Mouse (Mus musculus) gastrocnemius, postnatal 4 days (tissue): Measurements from ENCODE around the gene Irak2. TPM values are rescaled to one million over a fixed set of nuclear protein-coding genes. Genes with fewer than 3 reads are reported as not detected.
"Not testable (repeated sequence)": the region's sequence is repeated elsewhere in the genome, so short reads cannot be mapped to it uniquely, and the experiment has no call there.

Experiments used
- DNase-seq, 2 experiments: peaks; one replicate each; pipeline ENCODE4 v3.0.0; 2021 to 2022; ENCODE audit warnings: low spot score in 2 of 2, mixed read lengths in 2 of 2
- total RNA-seq, 2 experiments: library from RNA; stranded (reverse); gene quantifications; 2 replicates each; pipeline ENCODE4 v1.2.3; 2021

Gene Irak2
- total RNA-seq, 2 experiments from 2014 or later = 9.5 to 10.7 TPM

DNA sequence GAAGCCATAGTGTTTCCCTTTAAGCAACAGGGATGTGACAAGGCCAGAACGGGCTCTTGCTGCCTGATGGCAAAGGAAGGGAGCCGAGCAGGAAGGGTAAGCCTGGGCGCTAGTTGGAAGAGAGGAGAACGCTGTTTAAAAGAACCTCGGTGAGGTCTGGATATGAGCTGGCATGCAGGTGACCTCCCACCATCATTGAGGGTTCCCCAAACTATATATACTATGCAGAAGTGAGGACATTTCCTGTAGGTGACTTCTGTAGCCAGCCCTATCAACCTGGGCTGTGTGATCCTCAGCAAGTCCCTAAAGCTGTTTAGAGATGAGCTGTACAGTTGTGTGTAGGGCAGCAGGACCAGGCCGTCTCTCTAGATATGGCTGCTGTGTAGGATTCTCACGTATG lies 26.0 kb downstream of the Irak2 start:
- no peak for DNase-seq

DNA sequence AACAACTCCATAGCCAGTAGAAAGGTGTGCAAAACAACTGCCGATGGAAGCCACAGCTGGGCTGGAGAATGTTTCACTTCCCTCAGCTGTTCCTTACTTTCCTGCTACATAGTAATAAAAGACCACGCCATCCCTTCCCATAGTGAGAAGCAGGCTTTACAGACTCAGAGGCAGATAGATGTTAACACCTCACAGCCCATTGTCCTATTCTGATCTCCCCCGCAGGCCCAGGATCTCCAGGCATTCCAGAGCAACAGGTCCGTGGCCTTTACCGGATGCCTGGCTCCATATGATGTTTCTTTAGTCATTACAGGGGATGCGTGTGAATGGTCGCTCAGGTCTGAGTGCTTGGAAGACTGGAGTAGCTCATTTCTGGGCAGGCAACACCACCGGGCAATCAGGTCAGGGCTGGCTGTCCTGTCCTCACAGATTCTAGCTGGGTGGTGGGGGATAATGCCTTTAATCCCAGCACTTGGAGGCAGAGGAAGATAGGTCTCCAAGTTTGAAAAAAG lies 29.4 kb downstream of the Irak2 start:
- no peak for DNase-seq

DNA sequence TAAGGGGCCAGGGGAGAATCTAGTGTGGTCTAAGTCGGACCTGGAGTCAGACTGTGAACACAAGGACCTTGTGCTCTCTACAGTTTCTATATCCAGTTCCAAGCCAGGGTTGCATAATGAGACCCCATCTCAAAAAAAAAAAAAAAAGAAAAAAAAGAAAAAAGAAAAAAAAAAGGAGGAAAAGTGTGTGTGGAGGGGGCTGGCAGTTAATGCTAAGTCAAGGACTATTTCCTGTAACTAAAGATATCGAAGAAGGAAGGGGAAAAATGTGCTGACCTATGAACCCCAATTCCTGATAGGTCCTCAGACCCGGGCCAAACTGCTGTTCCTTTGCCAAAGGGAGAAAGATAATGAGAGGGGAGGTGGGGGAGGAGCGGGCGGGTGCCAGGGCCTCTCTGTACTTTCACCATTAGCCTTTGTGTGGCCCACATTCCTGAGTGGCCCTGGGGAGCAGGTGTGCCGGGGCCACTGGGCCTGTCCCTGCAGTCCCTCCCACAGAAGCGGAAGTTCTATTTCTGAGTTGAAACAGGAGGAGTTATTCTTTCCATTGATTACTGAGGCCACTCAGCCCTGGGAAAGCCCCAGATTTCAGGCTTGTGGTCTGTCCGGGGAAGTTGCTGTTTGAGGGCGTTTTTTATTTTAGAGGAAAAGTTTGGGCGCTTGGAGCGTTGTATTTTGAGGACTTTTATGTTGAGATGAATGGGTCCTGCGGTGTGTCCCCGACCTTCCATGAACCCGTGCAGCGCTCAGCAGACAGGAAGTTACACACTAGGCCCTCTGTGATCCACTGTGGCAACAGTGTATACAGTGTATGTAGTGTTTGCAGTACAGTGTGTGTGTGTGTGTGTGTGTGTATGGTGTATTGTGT lies 30.3 kb downstream of the Irak2 start:
- DNase-seq = no peak

DNA sequence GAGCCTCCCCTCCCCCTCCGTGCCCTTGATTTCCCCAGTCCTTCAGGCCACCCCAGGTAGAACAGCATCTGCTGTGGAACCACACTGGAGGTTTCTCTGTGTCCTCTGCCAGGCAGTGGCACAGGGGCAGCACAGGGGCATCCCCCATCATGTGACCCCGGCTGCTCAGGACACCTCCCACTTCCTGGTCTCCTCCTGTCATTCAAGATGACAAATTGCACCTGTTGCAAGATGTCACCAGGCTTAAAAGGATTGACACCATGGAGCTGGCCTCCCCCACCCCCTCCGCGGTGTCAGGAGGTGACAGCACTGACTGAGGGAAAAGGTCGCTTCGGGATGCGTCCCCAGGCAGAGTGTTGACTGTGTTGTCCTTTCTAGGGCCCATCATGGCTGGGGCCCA lies 31.6 kb downstream of the Irak2 start:
- DNase-seq = no peak

DNA sequence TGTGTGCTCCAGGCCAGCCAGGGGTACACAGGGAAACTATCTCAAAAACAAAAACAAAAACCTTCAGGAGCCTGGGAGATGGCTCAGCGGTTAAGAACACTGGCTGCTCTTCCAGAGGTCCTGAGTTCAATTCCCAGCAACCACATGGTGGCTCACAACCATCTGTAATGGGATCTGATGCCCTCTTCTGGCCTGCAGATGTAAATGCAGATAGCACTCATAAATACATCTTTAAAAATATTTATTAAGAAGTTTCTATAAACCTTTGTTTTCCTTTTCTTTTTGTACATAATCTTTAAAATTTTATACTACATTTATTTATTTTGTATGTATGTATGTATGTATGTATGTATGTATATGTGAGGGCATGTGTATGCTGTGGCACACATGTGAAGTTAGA lies 33.8 kb downstream of the Irak2 start:
- DNase-seq = not testable (repeated sequence)

DNA sequence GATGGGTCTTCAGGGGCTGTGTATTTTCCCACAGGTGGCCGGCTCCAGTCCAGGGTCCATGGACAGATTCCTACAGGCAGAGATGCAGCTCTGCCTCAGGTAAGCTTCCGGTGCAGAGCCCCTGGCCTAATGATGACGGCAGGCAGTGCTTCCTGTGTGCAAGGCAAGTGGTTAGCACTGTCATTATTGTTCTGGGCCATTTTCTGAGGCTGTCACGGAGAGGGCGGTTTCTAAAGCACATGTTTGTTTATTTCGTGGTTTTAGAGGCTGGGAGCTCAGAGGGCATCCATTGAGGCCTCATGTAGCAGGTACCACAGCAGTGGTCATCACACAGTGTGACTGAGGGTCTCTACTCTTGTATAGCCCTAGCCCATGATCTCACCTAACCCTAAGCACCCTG lies 34.7 kb downstream of the Irak2 start:
- DNase-seq = no peak

DNA sequence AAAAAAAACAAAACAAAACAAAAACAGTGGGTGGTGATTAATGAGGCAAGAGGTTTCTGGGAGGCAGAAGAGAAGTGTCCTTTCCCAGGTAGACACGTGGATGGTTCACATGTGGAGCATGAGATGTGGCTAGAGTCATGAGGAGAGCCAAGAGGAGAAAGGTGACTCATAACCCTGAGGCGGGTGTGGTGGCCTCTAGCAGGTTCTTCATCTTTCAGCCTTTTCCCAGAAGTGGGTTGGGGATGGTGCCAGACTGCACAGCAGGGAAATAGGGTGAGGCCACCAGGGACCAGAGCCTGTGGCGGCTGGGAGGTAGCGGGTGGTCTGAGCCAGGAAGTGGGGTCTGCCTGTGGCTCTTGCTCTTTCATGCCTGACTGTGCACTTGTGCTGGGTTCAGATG lies 37.0 kb downstream of the Irak2 start:
- DNase-seq = no peak

DNA sequence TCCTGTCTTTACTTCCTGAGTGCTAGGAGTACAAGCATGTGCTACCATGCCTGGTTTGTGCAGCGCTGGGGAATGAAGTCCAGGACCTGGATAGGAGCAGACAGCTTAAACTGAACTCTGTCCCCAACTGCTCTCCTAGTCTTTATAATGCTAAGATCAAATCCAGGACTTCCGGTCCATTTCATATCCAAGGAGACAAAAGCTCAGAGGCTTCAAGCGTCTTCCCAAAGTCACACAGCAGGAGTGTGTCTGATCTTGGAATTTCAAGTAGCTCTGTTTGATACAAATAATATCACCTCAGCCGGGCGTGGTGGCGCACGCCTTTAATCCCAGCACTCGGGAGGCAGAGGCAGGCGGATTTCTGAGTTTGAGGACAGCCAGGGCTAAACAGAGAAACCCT lies 37.7 kb downstream of the Irak2 start:
- no peak for DNase-seq

DNA sequence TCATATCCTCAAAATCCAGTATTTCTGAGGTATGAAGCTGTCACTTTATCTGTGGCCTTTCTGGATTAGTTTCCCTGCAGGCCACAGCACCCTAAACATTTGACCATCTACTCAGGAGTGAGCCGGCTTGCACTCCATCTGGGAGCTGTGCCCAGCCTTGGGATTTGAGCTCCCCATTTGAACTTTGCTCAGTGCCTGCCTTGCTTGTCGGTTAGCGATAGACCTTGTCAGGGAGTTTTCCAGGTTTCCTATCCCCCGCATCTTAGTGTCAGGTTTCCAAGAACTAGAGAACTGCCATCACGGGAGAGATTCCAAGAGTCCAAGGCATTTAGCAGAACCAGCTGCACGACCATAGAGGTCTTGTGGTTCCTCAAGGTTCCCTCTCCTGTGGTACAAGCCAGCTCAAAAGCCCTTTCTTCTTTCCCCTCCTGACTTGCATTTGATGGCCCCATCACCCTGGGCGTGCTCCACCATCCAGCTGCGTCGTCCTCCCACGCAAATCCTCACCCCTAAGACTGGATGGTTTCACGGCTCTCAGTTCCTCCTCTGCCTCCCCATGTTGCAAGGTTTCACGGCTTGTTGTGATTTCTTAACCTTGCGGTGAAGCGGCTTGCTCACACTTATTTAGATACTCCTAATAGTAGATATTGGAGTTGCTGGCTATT lies 38.9 kb downstream of the Irak2 start:
- DNase-seq = no peak

DNA sequence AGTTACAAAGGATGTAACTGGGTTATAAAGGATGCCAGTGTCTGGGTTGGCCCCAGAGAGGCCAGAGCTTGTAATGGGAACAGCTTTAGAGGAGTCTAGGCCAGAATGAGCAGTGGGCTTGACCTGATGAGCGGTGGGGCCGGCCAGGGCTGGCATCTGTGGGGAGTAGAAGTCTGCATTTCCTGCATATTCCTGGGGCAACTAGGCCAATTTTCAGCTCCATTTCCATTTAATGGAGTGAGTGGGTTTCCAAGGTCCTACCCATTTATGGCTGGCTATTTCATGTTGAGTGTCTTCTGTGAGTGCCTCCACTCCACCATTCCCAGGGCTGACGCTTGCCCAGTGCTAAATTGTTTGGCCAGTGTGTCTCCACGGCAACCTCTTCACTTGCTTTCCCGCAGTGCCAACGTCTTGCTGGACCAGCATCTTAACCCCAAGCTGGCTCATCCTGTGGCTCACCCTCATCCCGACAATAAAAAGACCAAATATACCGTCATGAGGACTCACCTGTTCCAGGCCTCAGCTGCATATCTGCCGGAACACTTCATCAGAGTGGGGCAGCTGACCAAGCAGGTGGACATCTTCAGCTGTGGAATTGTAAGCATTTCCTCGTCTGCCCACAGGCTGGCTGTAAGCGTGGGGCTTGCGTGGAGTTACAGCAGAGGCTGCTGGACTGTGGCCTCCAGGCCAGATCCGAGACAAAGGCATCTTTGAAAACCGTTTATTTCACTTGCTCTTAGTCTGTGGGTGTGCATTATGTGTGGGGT lies 40.2 kb downstream of the Irak2 start:
- no peak for DNase-seq

DNA sequence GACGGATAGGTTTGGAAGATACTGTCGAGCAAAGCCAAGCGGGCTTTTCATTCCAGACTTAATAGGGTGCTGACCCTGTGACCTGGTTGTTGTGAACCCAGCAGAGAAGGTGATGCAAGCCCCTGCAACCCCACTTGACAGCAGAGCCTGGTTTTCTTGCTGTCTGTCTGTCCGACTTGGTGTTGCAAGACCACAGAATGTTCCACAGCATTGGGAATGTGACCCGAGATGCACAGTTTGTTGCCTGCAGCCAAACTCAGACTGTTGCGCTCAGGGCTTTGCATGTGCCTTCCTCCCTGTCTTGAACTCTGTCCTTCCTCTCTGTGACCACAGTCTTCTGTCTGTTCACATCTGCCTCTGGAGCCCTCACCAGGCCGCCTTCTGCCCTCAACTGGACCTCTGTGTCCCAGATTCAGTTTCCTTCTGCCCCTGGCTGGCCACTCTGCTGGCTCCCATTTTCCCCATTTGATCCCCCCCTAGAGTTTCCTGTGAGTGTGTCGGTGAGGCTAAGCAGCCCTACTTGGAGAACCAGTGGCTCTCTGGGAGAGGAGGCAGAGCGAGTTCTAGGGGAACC lies 41.8 kb downstream of the Irak2 start:
- DNase-seq = no peak

DNA sequence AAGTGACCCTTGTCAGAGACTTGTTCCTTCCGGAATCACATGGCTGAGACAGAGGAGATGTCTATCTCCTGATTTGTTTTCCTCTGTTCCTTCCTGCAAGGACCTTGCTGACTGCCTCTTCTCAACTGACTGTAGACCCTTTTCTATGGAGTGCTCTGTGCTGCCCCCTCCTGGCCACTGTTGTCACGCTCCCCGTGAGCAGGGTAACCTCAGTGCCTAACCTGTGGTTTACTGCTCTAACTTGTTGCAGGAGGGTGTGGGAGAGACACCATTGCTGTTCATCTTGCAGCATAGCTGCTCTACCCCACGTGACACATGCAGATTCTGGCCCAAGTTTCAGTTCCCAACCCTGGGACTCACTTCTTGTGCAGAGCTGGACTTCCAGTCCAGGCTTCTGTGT lies 43.0 kb downstream of the Irak2 start:
- peak; percentile 63 to 82 for DNase-seq

DNA sequence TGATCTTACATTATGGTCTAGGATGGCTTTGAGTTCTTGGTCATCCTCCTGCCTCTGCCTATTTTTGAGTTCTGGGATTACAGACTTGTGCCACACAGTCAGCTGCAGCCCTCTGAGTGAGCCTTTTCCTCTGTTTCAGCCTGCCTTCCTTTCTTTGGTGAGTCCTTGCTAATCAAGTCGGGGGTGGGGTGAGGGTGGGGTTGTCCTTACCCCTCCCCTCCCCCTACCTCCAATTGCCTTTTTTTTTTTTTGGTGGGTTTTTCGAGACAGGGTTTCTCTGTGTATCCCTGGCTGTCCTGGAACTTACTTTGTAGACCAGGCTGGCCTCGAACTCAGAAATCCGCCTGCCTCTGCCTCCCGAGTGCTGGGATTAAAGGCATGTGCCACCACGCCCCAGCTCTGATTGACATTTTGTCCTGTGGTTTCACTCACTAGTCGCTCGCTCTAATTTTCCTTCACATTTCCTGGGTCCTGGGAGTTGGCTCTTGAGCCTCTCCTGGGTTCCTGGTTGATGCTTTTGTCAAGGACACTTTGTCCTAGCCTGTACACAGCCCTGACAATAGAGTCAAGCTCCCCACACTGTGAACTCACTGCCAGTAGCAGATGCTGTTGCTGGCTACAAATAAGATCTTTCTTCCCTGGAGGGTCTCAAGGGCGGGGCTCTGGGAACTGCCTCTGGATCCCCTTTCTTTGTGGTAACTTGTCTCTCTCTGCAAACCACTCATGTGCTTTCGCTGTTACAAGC lies 45.0 kb downstream of the Irak2 start:
- no peak for DNase-seq

DNA sequence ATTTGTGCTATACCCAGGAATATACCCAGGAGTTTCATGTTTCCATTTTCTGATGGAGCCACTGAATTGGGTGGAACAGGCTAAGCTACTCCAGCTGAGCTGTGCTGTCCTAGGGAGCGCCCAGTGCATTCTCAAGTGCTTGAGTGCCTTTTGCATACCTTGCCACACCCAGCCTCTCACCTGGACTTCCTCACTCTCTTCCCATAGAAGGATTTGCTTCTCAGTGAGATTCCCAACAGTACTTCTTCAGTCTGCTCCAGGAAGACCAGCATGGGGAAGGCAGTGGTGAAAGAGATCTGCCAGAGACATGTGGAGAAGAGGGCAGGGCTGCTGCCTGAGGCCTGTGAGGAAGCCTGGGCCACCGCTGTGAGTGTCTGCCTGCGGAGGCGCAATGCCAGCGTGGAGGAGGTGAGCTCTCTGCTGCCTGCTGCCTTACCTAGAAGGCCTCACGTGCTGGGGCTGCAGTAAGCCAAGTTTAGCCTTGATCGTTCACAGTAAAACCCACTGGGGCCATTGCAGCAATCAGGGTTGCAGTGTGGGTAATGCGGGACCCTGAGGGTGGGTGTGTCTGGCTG lies 48.4 kb downstream of the Irak2 start:
- no peak for DNase-seq

DNA sequence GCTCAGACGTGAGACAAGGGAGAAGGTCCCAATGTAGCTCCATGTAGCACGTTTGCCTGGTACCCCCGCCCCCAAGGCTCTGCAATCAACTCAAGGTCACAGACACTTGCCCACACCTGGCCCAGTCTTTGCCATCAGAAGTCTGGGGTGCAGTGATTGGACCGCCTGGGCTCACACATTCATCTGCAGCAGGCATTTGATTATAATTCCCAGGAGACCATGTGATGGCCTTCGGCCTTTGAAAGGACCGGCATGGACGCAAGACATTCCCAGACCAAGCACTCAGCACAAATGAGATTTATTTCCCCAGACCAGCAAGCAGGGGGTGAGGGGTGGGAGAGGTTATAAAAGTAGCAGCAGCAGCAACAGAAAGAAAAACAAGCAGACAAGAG lies 51.7 kb downstream of the Irak2 start:
- DNase-seq = no peak

DNA sequence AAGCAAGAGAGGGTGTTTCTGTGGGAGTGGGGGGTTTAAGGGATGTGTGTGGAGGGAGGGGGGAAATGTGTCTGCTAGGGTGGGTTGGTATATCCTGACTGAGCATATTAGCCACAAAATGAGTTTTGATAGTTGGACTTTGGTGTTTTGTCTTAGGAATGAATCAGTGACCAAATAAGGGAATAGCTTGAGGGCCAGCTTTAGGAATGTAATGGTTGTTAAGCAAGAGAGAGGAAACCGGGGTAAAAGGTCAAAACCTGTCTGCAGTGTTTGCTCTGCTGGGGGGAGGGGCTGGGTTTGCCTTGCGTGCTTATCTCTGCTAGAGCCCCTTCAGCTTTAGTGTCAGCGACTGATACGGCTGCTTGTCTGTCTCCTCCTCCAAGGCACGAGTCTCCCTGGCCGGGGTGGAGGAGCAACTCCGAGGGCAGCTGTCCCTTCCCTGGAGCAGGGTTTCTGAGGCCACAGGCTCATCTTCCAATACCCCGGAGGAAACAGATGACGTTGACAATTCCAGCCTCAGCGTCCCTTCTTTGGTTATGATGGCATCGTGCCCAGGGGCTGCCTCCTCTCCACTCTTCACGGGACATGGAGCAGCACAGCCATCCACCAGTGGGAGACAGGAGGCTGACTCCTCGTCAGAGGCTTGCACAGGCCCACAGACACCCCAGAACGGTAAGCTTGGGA lies 52.3 kb downstream of the Irak2 start:
- peak in 1 of 2 experiments; percentile 23 for DNase-seq

DNA sequence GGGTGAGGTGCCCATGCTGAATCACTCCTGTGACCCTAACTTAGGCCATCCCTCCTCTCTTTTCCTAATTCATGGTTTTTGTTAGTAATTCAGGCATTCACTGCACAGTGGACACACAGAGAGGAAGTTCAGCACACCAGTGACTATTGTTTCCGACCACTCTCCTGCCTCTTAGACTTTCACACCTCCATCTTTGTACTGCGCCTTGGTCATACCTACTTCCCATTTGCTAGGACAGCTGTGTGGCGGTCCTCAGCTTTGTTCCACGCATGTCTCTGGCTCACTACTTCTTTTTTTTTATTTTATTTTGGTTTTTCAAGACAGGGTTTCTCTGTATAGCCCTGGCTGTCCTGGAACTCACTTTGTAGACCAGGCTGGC lies 52.8 kb downstream of the Irak2 start:
- no peak for DNase-seq

DNA sequence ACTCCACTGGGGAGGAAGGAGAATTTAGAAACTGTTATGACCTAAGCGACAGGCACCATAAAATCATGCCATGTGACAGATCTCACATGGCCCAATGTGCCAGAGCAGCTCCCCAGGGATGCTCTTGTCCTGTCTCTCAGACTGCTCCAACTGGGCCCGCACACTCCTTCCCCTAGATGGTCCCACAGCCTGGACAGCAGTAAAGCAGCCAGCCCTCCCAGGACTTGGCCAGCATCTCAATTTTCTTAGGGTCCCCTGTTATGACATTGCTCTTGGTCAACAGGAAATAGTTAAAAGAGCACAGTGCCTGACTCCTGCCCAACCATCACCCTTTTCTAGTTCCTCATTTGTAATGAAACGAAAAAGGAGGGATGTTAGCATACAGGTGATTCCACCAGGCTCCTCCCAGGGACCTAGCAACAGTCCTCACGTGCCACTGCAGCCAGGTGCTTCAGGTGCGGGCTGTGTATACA lies 54.4 kb downstream of the Irak2 start:
- no peak for DNase-seq

DNA sequence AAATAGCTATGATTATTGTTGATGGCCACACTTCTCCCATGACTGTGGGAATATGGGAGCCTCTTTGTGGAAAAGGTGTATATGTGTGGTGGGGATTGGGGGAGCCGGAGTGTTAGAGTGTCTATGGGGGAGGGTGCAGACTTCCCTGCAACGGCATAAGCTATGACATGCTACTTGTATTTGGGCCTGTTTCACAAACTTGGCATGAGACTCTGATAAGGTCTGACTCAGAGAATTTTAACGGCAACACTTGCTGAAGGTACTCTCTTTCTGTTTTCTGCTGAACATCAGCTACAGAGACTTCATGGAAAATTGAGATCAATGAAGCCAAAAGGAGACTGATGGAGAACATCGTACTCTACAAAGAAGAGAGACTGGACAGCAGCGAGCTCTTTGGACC lies 55.1 kb downstream of the Irak2 start:
- no peak for DNase-seq

DNA sequence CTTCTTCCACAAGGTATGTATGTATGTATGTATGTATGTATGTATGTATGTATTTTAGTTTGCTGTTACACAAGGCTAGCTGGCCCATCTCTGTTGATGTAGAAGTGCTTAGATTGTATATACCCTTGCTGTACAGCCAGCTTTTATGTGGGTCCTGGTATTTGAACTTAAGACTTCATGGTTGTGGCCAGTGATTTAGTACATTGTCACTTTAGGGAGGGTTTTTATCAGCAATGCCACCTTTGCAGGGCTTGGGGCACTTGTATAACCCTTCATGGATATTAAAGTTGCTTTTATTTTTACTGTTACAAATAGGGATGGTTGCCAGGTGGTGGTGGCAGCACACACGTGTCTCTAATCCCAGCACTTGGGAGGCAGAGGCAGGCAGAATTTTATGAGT lies 56.9 kb downstream of the Irak2 start:
- no peak for DNase-seq
